Mouse (Mus musculus) midbrain, postnatal 0 days (tissue): Measurements from ENCODE around the gene Ppp6c. TPM values are rescaled to one million over a fixed set of nuclear protein-coding genes. Genes with fewer than 3 reads are reported as not detected.

Experiments used
- ATAC-seq: fragments of 200-750 bp; cut with Nextera tagmentation; 2 replicates; pipeline ENCODE4 v1.8.0; 2017; ENCODE audit warnings: moderate number of reproducible peaks, mild to moderate bottlenecking, moderate TSS enrichment, moderate library complexity; ENCODE audit not compliant: low FRiP score
- DNase-seq: peaks from one replicate; pipeline ENCODE4 v3.0.0-alpha.2; 2015; ENCODE audit warnings: low spot score
- H3K27ac ChIP-seq: fragments of 300-500 bp; sonication (generic); 2 replicates; pipeline ENCODE4 v1.5.1; 2014; ENCODE audit warnings: low read depth, mild to moderate bottlenecking, low read length, mixed read lengths
- H3K27me3 ChIP-seq: fragments of 300-500 bp; sonication (generic); 2 replicates; pipeline ENCODE4 v1.6.1; 2014; ENCODE audit warnings: low read length, control low read depth, mixed read lengths; ENCODE audit not compliant: insufficient read depth
- H3K36me3 ChIP-seq: fragments of 300-500 bp; sonication (generic); 2 replicates; pipeline ENCODE4 v1.6.1; 2014; ENCODE audit warnings: low read length, control low read depth, mixed read lengths; ENCODE audit not compliant: insufficient read depth
- H3K4me1 ChIP-seq: fragments of 300-500 bp; sonication (generic); 2 replicates; pipeline ENCODE4 v1.6.1; 2014; ENCODE audit warnings: mild to moderate bottlenecking, control low read depth, antibody characterized with exemption, low read length, mixed read lengths; ENCODE audit not compliant: insufficient read depth
- H3K4me2 ChIP-seq: fragments of 300-500 bp; sonication (generic); 2 replicates; pipeline ENCODE4 v1.6.1; 2014; ENCODE audit warnings: low read depth, mild to moderate bottlenecking, low read length, mixed read lengths; ENCODE audit not compliant: poor library complexity, severe bottlenecking
- H3K4me3 ChIP-seq: fragments of 300-500 bp; sonication (generic); 2 replicates; pipeline ENCODE4 v1.5.1; 2014; ENCODE audit warnings: low read depth, mild to moderate bottlenecking, low read length, moderate library complexity
- H3K9ac ChIP-seq: fragments of 300-500 bp; sonication (generic); replicated peaks from 2 replicates; pipeline ENCODE4 v1.6.1; 2014; ENCODE audit warnings: mild to moderate bottlenecking, low read length, moderate library complexity, mixed read lengths; ENCODE audit not compliant: poor library complexity, severe bottlenecking
- H3K9me3 ChIP-seq: fragments of 300-500 bp; sonication (generic); 2 replicates; pipeline ENCODE4 v1.6.1; 2016; ENCODE audit warnings: low read length, control low read depth
- CTCF ChIP-seq: IDR thresholded peaks from 2 replicates; pipeline ENCODE4 v1.5.1; 2016; ENCODE audit warnings: antibody characterized with exemption, mild to moderate bottlenecking
- WGBS: fragments of 180-500 bp; shearing (Covaris S2); extraction: QIAGEN DNeasy Blood & Tissue Kit; methylation state at CpG from one replicate; pipeline ENCODE4 v1.1.7; 2014; 5-methylcytosine and 5-hydroxymethylcytosine counted together
- polyA plus RNA-seq: library from polyadenylated mRNA; unstranded; fragments of >200 nt; fragmentation: Nextera tagmentation; extraction: Ambion mirVana; gene quantifications from 2 replicates; pipeline ENCODE4 v1.2.1, GENCODE M21; 2015
- total RNA-seq: library from RNA; depleted of rRNA; stranded (reverse); fragments of >200 nt; gene quantifications from 2 replicates; pipeline ENCODE4 v1.2.3, GENCODE M21; 2014

Ppp6c gene
- total and polyA plus RNA-seq, 2 experiments from 2014 or later, result 48.4 to 51.4 TPM

DNA sequence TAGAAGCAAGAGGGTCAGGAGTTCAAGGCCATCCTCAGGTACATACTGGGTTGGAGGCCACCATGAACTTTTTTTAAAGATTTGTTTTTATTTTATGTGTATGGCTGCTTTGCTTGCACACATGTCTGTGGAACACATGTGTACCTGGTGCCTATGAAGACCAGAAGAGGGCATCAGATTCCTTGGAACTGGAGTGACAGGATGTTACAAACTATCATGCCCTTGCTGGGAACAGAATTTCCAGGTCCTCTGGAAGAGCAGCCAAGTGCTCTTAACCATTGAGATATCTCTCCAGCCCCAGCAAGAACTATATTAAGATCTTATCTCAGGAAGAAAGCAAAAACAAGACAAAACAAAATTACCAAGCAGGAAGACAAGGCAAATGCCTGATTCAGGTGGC, 1.6 kb downstream of the Ppp6c start:
- Histone ChIP-seq H3K4me1 (peaks cover 6% of the 10 kb centered on the region), H3K4me3 (peak overlapping the region; percentile 78), H3K27me3 (no peaks in the 10 kb centered on the region), H3K4me2 (peak overlapping the region; percentile 58), H3K36me3 (no peaks in the 10 kb centered on the region), H3K27ac (no peak overlapping the region), H3K9me3 (no peaks in the 10 kb centered on the region), H3K9ac (no peak overlapping the region)
- no peak for ATAC-seq
- DNase-seq, result no peak
- peak; percentile 39 for TF ChIP-seq CTCF

DNA sequence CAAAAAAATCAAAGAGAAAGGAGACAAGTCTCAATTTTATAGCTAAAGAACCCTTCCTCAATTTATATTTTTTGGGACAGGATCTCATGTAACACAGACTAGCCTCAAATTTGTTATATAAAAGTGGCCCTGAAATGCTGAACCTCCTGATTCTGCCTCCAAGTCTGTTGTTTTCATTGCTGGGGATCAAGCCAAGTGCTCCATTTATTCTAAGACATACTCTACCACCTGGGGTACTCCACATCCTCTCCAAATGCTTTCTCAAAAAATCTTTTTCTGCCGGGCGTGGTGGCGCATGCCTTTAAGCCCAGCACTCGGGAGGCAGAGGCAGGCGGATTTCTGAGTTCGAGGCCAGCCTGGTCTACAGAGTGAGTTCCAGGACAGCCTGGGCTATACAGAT, 6.2 kb downstream of the Ppp6c start:
- DNase-seq (no peak), ATAC-seq (no peak)
- WGBS, result 90% methylated on average over 6 of the region's 6 CpGs
- no peak overlapping the region for H3K9ac ChIP-seq
- H3K4me2 ChIP-seq, result no peak overlapping the region
- H3K9me3 ChIP-seq, result no peaks in the 10 kb centered on the region
- H3K27ac ChIP-seq, result no peak overlapping the region
- peaks cover 6% of the 10 kb centered on the region for H3K4me1 ChIP-seq
- H3K36me3 ChIP-seq, result no peaks in the 10 kb centered on the region
- TF ChIP-seq CTCF, result no peak
- no peaks in the 10 kb centered on the region for H3K27me3 ChIP-seq
- H3K4me3 ChIP-seq, result no peak overlapping the region

DNA sequence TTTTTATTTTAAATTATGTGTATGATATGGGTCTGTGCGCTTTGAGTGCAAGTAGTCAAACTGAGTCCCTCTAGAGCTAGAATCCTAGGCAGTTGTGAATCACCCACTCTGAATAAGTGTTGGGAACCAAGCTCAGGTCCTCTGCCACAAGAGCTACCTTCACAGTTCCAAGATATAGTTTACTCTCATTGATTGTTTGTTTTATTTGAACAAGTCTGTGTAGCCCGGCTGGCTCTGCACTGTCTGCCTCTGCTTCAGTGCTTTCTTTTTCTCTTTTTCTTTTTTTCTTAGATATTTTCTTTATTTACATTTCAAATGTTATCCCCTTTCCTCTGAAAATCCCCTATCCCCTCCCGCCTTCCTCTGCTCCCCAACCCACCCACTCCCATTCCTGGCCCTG, 7.2 kb downstream of the Ppp6c start:
- ATAC-seq, result no peak
- H3K9me3 ChIP-seq, result no peaks in the 10 kb centered on the region
- H3K27ac ChIP-seq, result no peak overlapping the region
- no peak for TF ChIP-seq CTCF
- WGBS, result 86% methylated on average over 3 of the region's 3 CpGs
- no peak overlapping the region for H3K4me2 ChIP-seq
- H3K27me3 ChIP-seq, result no peaks in the 10 kb centered on the region
- no peaks in the 10 kb centered on the region for H3K36me3 ChIP-seq
- H3K9ac ChIP-seq, result no peak overlapping the region
- DNase-seq, result no peak
- no peak overlapping the region for H3K4me3 ChIP-seq
- H3K4me1 ChIP-seq, result no peaks in the 10 kb centered on the region

DNA sequence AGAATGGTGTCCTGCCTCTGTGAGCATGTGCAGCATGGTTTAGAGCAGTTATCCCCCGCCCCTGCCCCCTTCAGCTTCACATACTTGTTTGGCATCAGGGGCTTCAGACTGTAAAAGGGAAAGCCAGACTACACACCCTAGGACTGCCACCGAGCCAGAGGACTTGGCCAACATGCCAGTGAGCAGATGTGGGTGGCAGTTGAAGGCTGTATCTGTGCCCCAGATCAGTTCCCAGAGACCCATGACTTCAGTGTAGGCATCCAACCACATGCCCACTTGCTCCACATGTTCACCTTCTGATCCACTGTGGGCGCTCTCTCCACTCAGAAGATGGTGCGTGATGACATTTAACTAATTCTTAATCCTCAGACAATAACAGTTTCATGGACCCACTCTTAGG, 9.1 kb downstream of the Ppp6c start:
- H3K4me1 ChIP-seq, result no peaks in the 10 kb centered on the region
- H3K9me3 ChIP-seq, result no peaks in the 10 kb centered on the region

DNA sequence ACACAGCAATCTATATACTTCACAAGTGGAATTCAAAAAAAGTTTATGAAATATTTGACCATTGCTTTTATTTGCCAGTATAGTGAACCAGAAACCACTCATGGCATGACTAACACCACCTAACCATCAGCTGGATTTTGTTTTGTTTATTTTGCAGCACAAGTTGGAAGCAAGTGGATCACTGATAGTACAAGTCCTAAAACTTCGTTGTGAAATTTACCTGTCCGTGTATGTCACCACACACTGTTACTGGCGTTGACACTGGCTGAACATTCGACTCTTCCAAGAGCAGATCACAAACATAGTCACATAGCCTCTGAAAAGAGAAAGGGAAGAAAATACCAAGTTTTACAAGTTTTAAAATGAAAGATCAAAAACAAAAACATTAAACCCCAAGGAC, 15.5 kb downstream of the Ppp6c start:
- Histone ChIP-seq H3K4me1 (no peaks in the 10 kb centered on the region), H3K36me3 (no peaks in the 10 kb centered on the region), H3K27ac (no peak overlapping the region), H3K9ac (no peak overlapping the region), H3K9me3 (no peaks in the 10 kb centered on the region), H3K4me2 (no peak overlapping the region), H3K27me3 (no peaks in the 10 kb centered on the region), H3K4me3 (no peak overlapping the region)
- TF ChIP-seq CTCF, result no peak
- DNase-seq, result no peak
- ATAC-seq, result no peak
- WGBS, result 94% methylated on average over 4 of the region's 4 CpGs

More for the DNA sequence above, 9.1 kb downstream of the Ppp6c start:
- no peak for ATAC-seq
- TF ChIP-seq CTCF, result no peak
- 96% methylated on average over 4 of the region's 4 CpGs for WGBS
- no peak overlapping the region for H3K27ac ChIP-seq
- H3K9ac ChIP-seq, result no peak overlapping the region
- no peaks in the 10 kb centered on the region for H3K36me3 ChIP-seq
- H3K27me3 ChIP-seq, result no peaks in the 10 kb centered on the region
- H3K4me2 ChIP-seq, result no peak overlapping the region
- no peak overlapping the region for H3K4me3 ChIP-seq
- DNase-seq, result no peak

DNA sequence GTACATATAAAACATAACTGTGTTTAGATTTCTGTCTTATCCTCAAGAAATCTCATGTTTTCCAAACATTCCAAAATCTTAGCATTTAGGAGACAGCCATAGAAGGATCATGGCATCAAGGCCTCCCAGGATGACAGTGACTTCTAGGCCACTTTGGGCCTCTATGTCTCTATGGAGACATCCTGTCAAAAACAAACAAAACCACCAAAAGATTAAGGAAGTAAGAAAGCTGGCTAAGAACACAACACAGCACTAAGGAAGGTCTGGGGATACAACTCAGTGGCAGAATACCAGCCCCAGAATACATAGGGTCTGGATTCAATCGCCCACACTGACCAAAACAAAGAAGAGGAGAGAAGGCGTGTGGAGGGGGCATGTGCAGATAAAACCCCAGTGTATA, 22.9 kb downstream of the Ppp6c start:
- Histone ChIP-seq H3K27me3 (no peaks in the 10 kb centered on the region), H3K4me1 (no peaks in the 10 kb centered on the region), H3K9ac (no peak overlapping the region), H3K9me3 (no peaks in the 10 kb centered on the region), H3K4me2 (no peak overlapping the region), H3K36me3 (peaks cover 6% of the 10 kb centered on the region), H3K27ac (no peak overlapping the region), H3K4me3 (no peak overlapping the region)
- WGBS, result 100% methylated on average over 2 of the region's 2 CpGs
- ATAC-seq (no peak), DNase-seq (no peak)
- no peak for TF ChIP-seq CTCF
